Mouse (Mus musculus) heart, postnatal 0 days (tissue): ENCODE results near the gene Avil.

Experiments used
- CTCF ChIP-seq: IDR thresholded peaks from 2 replicates; pipeline ENCODE4 v1.5.1; 2016; ENCODE audit warnings: antibody characterized with exemption, control low read depth, low read depth
- EP300 ChIP-seq: IDR thresholded peaks from 2 replicates; pipeline ENCODE4 v1.6.1; 2016; ENCODE audit warnings: antibody characterized with exemption, low read depth

DNA sequence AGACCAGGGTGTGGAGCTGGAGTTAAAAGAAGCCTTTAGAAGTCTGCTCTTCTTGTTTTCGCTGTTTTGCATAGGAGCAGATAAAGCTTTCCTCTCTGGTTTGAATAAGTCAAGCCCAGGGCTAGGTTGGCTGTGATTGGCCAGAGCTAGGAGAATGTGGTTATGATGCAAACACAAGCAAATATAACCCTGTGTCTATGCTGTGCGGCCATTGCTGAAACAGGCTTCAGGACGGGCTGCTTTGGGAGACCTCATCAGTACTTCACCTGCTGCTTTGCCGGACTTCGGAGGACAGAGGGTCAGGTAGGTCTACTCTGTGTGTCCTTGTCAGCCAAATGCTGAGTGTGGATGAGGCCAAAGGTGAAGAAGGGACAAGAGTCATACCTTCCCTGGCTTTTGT lies at the start of gene Avil:
- TF ChIP-seq CTCF: no peak
- TF ChIP-seq EP300: no peak
